Mouse (Mus musculus) embryo, embryonic 9.5 days (tissue): ENCODE data around the gene Vwa8.
"Not testable (repeated sequence)": the region's sequence is repeated elsewhere in the genome, so short reads cannot be mapped to it uniquely, and the experiment has no call there.

Experiments used
- DNase-seq: peaks from one replicate; pipeline ENCODE4 v3.0.0-alpha.2; 2017; ENCODE audit errors: extremely low spot score

Vwa8 gene

GRCm38 (mm10) chr14:78881563-78881962 is 32.7 kb downstream of the Vwa8 start:
- DNase-seq, result no peak

DNA sequence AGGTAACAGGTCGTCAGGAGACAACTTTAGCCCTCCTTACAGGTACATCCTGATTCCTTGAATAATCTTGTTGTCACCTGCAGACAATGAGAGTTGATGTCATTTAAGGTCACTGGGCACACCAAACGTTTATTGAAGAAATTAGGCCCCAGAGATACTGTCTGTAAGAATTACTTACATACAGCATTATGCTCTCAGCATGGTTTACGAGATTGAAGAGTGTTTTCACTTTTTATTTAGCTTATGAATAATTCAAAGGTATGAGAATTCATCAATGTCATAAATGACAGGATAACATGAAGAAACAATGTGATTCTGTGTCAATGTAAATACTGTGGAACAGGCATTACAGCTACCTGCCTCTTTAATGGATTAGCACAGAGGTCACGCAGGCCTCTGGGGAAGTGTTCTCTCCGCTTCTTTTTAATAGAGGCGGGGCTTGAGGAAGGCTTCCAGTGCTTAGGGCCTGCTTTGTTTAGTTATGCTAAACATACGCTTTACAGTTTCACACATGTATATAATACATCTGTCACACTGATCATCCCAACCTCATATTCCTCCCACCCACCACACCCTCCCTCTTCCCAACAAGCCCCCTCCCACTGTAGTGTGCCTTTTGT is 37.2 kb downstream of the Vwa8 start:
- DNase-seq, result no peak

- DNase-seq, result no peak
Observed at GRCm38 (mm10) chr14:78886566-78887234, 37.8 kb downstream of the Vwa8 start.

DNA sequence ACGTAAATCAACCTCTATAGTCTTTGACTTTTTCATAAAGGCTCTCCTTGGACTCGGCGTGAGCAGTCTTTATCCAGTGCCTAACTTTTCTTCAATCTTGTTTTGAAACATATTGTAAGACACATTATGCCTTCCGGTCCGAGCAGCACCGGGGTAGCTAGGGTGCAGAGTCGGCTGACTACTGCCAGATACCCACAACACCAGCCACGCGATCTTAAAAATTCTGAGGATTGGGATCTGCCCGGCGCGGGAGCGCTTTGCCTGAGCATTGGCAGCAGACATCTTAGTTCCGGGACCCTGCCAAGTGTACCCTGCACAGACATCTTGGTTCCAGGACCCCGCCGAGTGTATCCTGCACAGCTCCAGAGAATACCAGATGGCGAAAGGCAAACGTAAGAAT is 38.6 kb downstream of the Vwa8 start:
- not testable (repeated sequence) for DNase-seq

GRCm38 (mm10) chr14:78895496-78895895 is 46.6 kb downstream of the Vwa8 start:
- DNase-seq, result no peak

GRCm38 (mm10) chr14:78896252-78896651 is 47.4 kb downstream of the Vwa8 start:
- DNase-seq, result no peak

GRCm38 (mm10) chr14:78900770-78901169 is 51.9 kb downstream of the Vwa8 start:
- no peak for DNase-seq

- DNase-seq, result no peak
Observed at GRCm38 (mm10) chr14:78908205-78908863, 59.5 kb downstream of the Vwa8 start.

GRCm38 (mm10) chr14:78912076-78912475 is 63.2 kb downstream of the Vwa8 start:
- DNase-seq, result no peak

DNA sequence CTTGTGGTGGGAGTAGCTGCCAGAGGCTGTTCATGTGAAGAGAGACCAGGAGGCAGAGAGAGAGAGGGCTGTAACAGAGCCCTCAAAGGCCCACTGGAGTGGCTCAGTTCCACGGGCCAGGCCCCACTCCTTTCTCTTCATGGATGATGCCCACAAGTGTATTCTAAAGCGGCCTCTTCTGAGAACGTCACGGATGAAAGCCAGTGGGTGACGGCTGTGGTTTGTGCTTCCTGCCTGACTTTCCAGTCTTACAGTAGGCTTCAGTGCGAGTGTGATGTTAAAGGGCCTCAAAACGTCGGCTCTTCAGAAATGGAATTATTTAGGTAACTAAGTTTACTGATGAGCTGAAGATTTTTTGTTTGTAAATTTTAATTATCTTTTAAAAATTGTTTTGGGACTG is 65.3 kb downstream of the Vwa8 start:
- no peak for DNase-seq

- DNase-seq, result no peak
Observed at GRCm38 (mm10) chr14:78916691-78917090, 67.8 kb downstream of the Vwa8 start.

GRCm38 (mm10) chr14:78921219-78921618 is 72.4 kb downstream of the Vwa8 start:
- no peak for DNase-seq

- DNase-seq, result no peak
Observed at GRCm38 (mm10) chr14:78923631-78924030, 74.8 kb downstream of the Vwa8 start.

- DNase-seq, result no peak
Observed at GRCm38 (mm10) chr14:78924755-78925537, 76.1 kb downstream of the Vwa8 start.

DNA sequence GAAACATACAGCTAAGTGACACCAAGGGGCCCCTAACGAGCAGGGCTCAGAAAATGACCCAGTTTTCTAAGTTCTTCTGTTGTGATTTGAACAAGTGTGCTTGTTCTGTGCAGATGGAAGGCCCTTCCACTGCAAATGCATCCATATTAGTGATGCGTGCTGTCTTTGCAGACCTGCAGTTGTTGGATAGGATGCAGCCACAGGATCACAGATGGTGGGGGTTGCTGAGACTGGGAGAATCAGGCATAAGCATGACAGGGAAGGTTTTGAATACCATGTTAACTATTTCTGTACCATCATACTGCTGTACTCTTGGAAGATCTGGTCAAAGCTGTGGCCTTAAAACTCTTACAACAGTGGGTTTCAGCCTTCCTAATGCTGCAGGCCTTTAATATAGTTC is 83.2 kb downstream of the Vwa8 start:
- no peak for DNase-seq

- peak; percentile 9 for DNase-seq
Observed at GRCm38 (mm10) chr14:78933399-78933798, 84.5 kb downstream of the Vwa8 start.

GRCm38 (mm10) chr14:78934596-78934995 is 85.7 kb downstream of the Vwa8 start:
- DNase-seq, result no peak

- DNase-seq, result peak; percentile 25
Observed at GRCm38 (mm10) chr14:78935796-78936195, 86.9 kb downstream of the Vwa8 start.

DNA sequence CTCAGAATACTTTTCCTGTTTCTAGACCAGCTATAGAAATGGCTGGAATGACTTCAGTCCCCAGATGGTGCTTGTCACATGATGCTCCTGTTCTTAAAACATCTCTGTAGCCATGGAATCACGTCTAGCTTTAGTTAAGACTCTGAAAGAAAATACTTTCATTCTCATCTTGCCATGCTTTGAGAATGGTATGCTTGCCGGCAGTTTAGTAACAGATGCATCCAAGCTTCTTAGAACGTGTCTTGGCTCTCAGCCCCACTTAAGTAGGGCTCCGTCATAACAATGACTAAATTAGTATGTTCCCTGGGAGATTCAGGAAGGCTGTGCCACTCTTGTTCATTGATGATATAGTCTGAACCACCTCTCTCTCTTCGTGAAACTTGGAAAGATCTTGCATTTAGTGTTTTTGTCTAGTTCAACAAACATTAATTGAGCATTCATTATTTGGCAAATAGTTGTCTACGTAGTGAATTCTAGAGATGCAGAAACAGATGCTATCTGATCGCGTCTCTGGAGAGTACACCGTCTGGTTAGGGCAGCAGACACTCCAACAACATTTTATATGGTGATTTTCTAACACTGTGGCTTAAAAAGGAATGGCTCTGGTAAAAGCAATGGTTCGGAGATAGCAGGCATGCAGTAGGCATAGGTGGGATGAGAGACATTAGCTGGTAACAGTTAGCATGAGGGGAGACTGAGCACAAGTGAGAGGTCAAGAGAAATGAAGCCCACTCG is 93.1 kb downstream of the Vwa8 start:
- DNase-seq, result no peak

GRCm38 (mm10) chr14:78955745-78956144 is 106.9 kb downstream of the Vwa8 start:
- DNase-seq, result no peak

DNA sequence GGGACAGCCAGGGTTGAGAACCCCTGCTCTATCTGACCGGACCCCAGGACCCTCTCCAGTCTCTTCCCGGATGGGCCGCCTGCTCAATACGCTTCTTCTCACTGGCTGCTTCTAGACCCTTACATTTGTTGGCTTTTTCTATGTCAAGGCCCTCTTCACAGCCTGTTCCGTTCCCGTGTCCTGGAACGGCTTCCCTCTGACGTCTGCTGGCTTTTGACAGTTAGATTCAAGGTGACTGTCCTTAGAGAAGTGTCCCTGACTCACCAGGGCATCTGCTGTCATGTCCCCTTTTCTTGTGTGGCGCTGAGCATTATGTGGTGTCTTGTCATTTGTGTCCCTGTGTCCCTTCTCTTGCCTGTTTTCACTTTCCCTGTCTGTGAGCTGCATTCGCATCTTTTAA is 121.8 kb downstream of the Vwa8 start:
- DNase-seq, result no peak

DNA sequence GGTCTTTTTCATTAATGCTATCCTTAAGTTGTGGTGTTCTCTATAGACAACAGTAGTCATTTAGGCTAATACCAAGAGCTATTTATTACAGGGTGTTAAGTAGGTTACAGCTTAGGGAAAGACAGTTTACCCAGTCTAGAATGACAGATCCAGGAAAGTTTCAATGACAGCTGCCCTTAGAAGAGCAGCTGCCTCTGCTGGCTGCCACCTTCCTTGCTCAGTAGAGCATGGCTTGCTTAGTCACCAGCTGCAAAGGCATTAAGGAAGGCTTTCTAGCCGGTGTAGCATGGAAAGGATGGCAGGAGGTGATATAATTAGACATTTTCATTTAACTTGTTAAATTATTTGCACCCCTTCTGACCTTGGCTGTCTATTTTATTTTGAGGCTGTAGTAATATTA is 123.6 kb downstream of the Vwa8 start:
- no peak for DNase-seq
